Mouse (Mus musculus) lung, embryonic 16.5 days (tissue): ENCODE results near the gene Ivl. TPM values are rescaled to one million over a fixed set of nuclear protein-coding genes. Genes with fewer than 3 reads are reported as not detected.

ENCODE experiments used
- ATAC-seq: fragments of 200-750 bp; cut with Nextera tagmentation; 2 replicates; pipeline ENCODE4 v1.8.0; 2017; ENCODE audit warnings: low read depth, mild to moderate bottlenecking, moderate library complexity
- H3K27ac ChIP-seq: fragments of 300-500 bp; sonication (generic); 2 replicates; pipeline ENCODE4 v1.5.1; 2014; ENCODE audit warnings: mild to moderate bottlenecking, control low read depth, low read length
- H3K27me3 ChIP-seq: fragments of 300-500 bp; sonication (generic); 2 replicates; pipeline ENCODE4 v1.6.1; 2014; ENCODE audit warnings: low read depth, low read length, mixed read lengths; ENCODE audit not compliant: control insufficient read depth, insufficient read depth
- H3K36me3 ChIP-seq: fragments of 300-500 bp; sonication (generic); 2 replicates; pipeline ENCODE4 v1.6.1; 2014; ENCODE audit warnings: low read length; ENCODE audit not compliant: control insufficient read depth, insufficient read depth
- H3K4me1 ChIP-seq: fragments of 300-500 bp; sonication (generic); replicated peaks from 2 replicates; pipeline ENCODE4 v1.6.1; 2014; ENCODE audit warnings: low read length, mixed read lengths; ENCODE audit not compliant: control insufficient read depth, insufficient read depth
- H3K4me2 ChIP-seq: fragments of 300-500 bp; sonication (generic); 2 replicates; pipeline ENCODE4 v1.6.1; 2014; ENCODE audit warnings: low read depth, low read length, control low read depth
- H3K4me3 ChIP-seq: fragments of 300-500 bp; sonication (generic); 2 replicates; pipeline ENCODE4 v1.5.1; 2014; ENCODE audit warnings: mild to moderate bottlenecking, low read length, control low read depth
- H3K9ac ChIP-seq: fragments of 300-500 bp; sonication (generic); 2 replicates; pipeline ENCODE4 v1.6.1; 2014; ENCODE audit warnings: low read length, control low read depth
- H3K9me3 ChIP-seq: fragments of 300-500 bp; sonication (generic); 2 replicates; pipeline ENCODE4 v1.6.1; 2016; ENCODE audit warnings: low read length; ENCODE audit not compliant: control insufficient read depth
- WGBS: fragments of 180-500 bp; shearing (Covaris S2); extraction: QIAGEN DNeasy Blood & Tissue Kit; methylation state at CpG from one replicate; pipeline ENCODE4 v1.1.7; 2014; 5-methylcytosine and 5-hydroxymethylcytosine counted together
- polyA plus RNA-seq: library from polyadenylated mRNA; unstranded; fragments of >200 nt; fragmentation: Nextera tagmentation; extraction: Ambion mirVana; gene quantifications from 2 replicates; pipeline ENCODE4 v1.2.1, GENCODE M21; 2015

Ivl gene
- 0.64 TPM in 1 of 2 replicates, not detected in the other for polyA plus RNA-seq

GRCm38 (mm10) chr3:92573449-92574041 is at the start of gene Ivl:
Ivl (minus strand) TSS chr3:92573735.
- H3K27me3 ChIP-seq = no peaks in the 10 kb centered on the region
- H3K4me2 ChIP-seq = no peak within 1 kb of the TSS
- no peaks in the 10 kb centered on the region for H3K9me3 ChIP-seq
- H3K4me3 ChIP-seq = no peak within 1 kb of the TSS
- H3K36me3 ChIP-seq = no peaks in the 10 kb centered on the region
- H3K9ac ChIP-seq = no peak within 1 kb of the TSS
- ATAC-seq = no peak
- H3K27ac ChIP-seq = no peak within 1 kb of the TSS
- no peaks in the 10 kb centered on the region for H3K4me1 ChIP-seq
- 65% methylated on average over 1 of the region's 1 CpGs for WGBS

- ATAC-seq = no peak
- H3K36me3 ChIP-seq = no peaks in the 10 kb centered on the region
- 39% methylated on average over 2 of the region's 2 CpGs for WGBS
Observed at GRCm38 (mm10) chr3:92621560-92621959, 48.0 kb upstream of the Ivl start, which contains the start of gene Lce6a. Lce6a (minus strand) TSS chr3:92621660.

GRCm38 (mm10) chr3:92609804-92610203 is 36.3 kb upstream of the Ivl start:
- no peaks in the 10 kb centered on the region for H3K4me1 ChIP-seq
- no peak overlapping the region for H3K4me2 ChIP-seq
- WGBS = 27% methylated on average over 1 of the region's 1 CpGs
- H3K4me3 ChIP-seq = no peak overlapping the region
- H3K27ac ChIP-seq = no peak overlapping the region
- ATAC-seq = no peak
- H3K36me3 ChIP-seq = no peaks in the 10 kb centered on the region
- no peaks in the 10 kb centered on the region for H3K27me3 ChIP-seq
- no peak overlapping the region for H3K9ac ChIP-seq
- H3K9me3 ChIP-seq = no peaks in the 10 kb centered on the region

More at GRCm38 (mm10) chr3:92621560-92621959, 48.0 kb upstream of the Ivl start, which contains the start of gene Lce6a:
- Histone ChIP-seq H3K4me2 (no peak within 1 kb of the TSS), H3K9ac (no peak within 1 kb of the TSS), H3K9me3 (no peaks in the 10 kb centered on the region), H3K4me3 (no peak within 1 kb of the TSS), H3K27me3 (no peaks in the 10 kb centered on the region), H3K27ac (no peak within 1 kb of the TSS), H3K4me1 (no peaks in the 10 kb centered on the region)

DNA sequence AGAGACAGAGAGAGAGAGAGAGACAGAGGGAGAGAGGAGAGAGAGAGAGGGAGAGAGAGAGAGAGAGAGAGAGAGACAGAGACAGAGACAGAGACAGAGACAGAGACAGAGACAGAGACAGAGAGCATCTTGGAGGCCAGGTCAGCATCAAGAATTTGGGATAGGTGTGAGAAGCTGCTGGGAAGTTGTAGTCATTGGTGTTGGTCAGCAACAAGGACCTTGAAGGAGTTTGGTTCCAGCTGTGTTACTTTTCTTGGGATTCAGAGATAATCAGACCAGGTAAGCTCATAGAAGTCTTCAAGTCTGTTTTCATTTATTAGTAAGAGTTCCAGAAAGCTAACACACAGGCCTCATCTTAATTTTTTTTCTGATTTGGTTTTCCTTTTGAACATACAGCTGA is 33.9 kb upstream of the Ivl start, which contains the start of gene 2210017I01Rik:
2210017I01Rik (minus strand) TSS at position 101 of the 400 bp plus-strand sequence.
- H3K27ac ChIP-seq = no peak within 1 kb of the TSS
- no peak for ATAC-seq
- H3K9ac ChIP-seq = no peak within 1 kb of the TSS
- no peaks in the 10 kb centered on the region for H3K4me1 ChIP-seq
- H3K9me3 ChIP-seq = no peaks in the 10 kb centered on the region
- no peaks in the 10 kb centered on the region for H3K27me3 ChIP-seq
- no peak within 1 kb of the TSS for H3K4me3 ChIP-seq
- H3K36me3 ChIP-seq = no peaks in the 10 kb centered on the region
- no peak within 1 kb of the TSS for H3K4me2 ChIP-seq

GRCm38 (mm10) chr3:92602169-92602568 is 28.6 kb upstream of the Ivl start:
- 39% methylated on average over 1 of the region's 1 CpGs for WGBS
- Histone ChIP-seq H3K4me2 (no peak overlapping the region), H3K36me3 (no peaks in the 10 kb centered on the region), H3K27me3 (no peaks in the 10 kb centered on the region), H3K4me1 (no peaks in the 10 kb centered on the region), H3K9ac (no peak overlapping the region), H3K27ac (no peak overlapping the region), H3K4me3 (no peak overlapping the region), H3K9me3 (no peaks in the 10 kb centered on the region)
- no peak for ATAC-seq

- Histone ChIP-seq H3K4me2 (no peak overlapping the region), H3K36me3 (no peaks in the 10 kb centered on the region), H3K9ac (no peak overlapping the region), H3K27me3 (no peaks in the 10 kb centered on the region), H3K9me3 (no peaks in the 10 kb centered on the region), H3K4me3 (no peak overlapping the region), H3K4me1 (no peaks in the 10 kb centered on the region), H3K27ac (no peak overlapping the region)
- ATAC-seq = no peak
- 35% methylated on average over 1 of the region's 1 CpGs for WGBS
Observed at GRCm38 (mm10) chr3:92600456-92600855, 26.9 kb upstream of the Ivl start.

GRCm38 (mm10) chr3:92599973-92600372 is 26.4 kb upstream of the Ivl start:
- H3K9ac ChIP-seq = no peak overlapping the region
- no peaks in the 10 kb centered on the region for H3K27me3 ChIP-seq
- H3K4me1 ChIP-seq = no peaks in the 10 kb centered on the region
- no peaks in the 10 kb centered on the region for H3K9me3 ChIP-seq
- H3K4me2 ChIP-seq = no peak overlapping the region
- ATAC-seq = no peak
- H3K4me3 ChIP-seq = no peak overlapping the region
- no peaks in the 10 kb centered on the region for H3K36me3 ChIP-seq
- H3K27ac ChIP-seq = no peak overlapping the region

DNA sequence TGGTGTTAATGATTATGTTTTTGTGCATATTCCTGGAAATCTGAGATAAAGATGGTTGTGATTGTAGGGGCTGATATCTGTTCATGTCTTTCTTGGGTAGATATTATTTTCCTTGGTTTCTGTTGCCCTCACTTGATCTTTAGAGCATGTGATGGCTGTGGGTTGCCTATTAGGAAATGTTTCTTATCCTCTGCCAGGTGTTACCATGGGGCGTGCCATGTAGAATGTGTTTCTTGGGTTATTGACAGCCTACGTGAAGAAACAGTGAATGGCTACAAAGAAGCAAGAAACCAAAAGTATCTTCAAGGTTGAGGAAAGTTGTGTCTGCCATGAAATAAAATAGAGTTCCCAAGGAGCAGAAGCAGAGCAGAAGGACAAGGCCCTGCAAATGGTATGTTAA is 24.9 kb upstream of the Ivl start:
- H3K27ac ChIP-seq = no peak overlapping the region
- H3K9me3 ChIP-seq = no peaks in the 10 kb centered on the region
- H3K27me3 ChIP-seq = no peaks in the 10 kb centered on the region
- no peak overlapping the region for H3K9ac ChIP-seq
- H3K36me3 ChIP-seq = no peaks in the 10 kb centered on the region
- H3K4me2 ChIP-seq = no peak overlapping the region
- no peaks in the 10 kb centered on the region for H3K4me1 ChIP-seq
- no peak overlapping the region for H3K4me3 ChIP-seq
- no peak for ATAC-seq
- WGBS = 85% methylated on average over 2 of the region's 2 CpGs

- 75% methylated on average over 1 of the region's 1 CpGs for WGBS
- no peak within 1 kb of the TSS for H3K4me3 ChIP-seq
- H3K9ac ChIP-seq = no peak within 1 kb of the TSS
- no peak within 1 kb of the TSS for H3K4me2 ChIP-seq
- H3K9me3 ChIP-seq = no peaks in the 10 kb centered on the region
- no peak within 1 kb of the TSS for H3K27ac ChIP-seq
- H3K27me3 ChIP-seq = no peaks in the 10 kb centered on the region
- H3K4me1 ChIP-seq = no peaks in the 10 kb centered on the region
- ATAC-seq = no peak
- H3K36me3 ChIP-seq = no peaks in the 10 kb centered on the region
Observed at GRCm38 (mm10) chr3:92588858-92589257, 15.3 kb upstream of the Ivl start, which contains the start of gene Smcp. Smcp (minus strand) TSS chr3:92588997.
